Mouse (Mus musculus) cerebellum, adult 2 months (tissue): Measurements from ENCODE around the gene Tbc1d1. TPM values are rescaled to one million over a fixed set of nuclear protein-coding genes. Genes with fewer than 3 reads are reported as not detected.

ENCODE experiments used
- DNase-seq, 2 experiments: peaks; one replicate each; pipeline ENCODE4 v3.0.0; 2021
- H3K27ac ChIP-seq: fragments of 200-500 bp; 2 replicates; pipeline ENCODE4 v1.5.1; 2012; ENCODE audit warnings: low read length, control low read depth, inconsistent platforms; ENCODE audit not compliant: insufficient read depth
- H3K27me3 ChIP-seq: fragments of 200-500 bp; 2 replicates; pipeline ENCODE4 v1.6.1; 2012; ENCODE audit warnings: inconsistent platforms, mild to moderate bottlenecking, low read length, moderate library complexity; ENCODE audit not compliant: control insufficient read depth, insufficient read depth
- H3K4me1 ChIP-seq: fragments of 200-500 bp; 2 replicates; pipeline ENCODE4 v1.6.1; 2011; ENCODE audit warnings: low read length; ENCODE audit not compliant: control insufficient read depth, insufficient read depth
- H3K4me3 ChIP-seq: fragments of 200-500 bp; replicated peaks from 2 replicates; pipeline ENCODE3; 2011; ENCODE audit warnings: mild to moderate bottlenecking, low read depth, low read length, control low read depth; ENCODE audit not compliant: insufficient read depth
- CTCF ChIP-seq: fragments of 200-500 bp; IDR thresholded peaks from 2 replicates; pipeline ENCODE4 v1.5.1; 2011; ENCODE audit warnings: low read depth, mild to moderate bottlenecking, control low read depth, low read length, moderate library complexity, borderline replicate concordance; ENCODE audit not compliant: insufficient read depth
- POLR2A ChIP-seq: fragments of 200-500 bp; IDR thresholded peaks from 2 replicates; pipeline ENCODE4 v1.6.1; 2011; ENCODE audit warnings: low read length, control low read depth, borderline replicate concordance; ENCODE audit not compliant: insufficient read depth
- WGBS: fragments of 180-500 bp; shearing (Covaris S2); methylation state at CpG from one replicate; pipeline ENCODE4 v1.1.7; 2018; 5-methylcytosine and 5-hydroxymethylcytosine counted together
- polyA plus RNA-seq: library from polyadenylated mRNA; depleted of rRNA; stranded (reverse); fragments of >200 nt; gene quantifications from 2 replicates; pipeline ENCODE4 v1.2.3, GENCODE M21; 2012

The Tbc1d1 gene
- polyA plus RNA-seq, 1 experiment: 17.7 TPM

DNA sequence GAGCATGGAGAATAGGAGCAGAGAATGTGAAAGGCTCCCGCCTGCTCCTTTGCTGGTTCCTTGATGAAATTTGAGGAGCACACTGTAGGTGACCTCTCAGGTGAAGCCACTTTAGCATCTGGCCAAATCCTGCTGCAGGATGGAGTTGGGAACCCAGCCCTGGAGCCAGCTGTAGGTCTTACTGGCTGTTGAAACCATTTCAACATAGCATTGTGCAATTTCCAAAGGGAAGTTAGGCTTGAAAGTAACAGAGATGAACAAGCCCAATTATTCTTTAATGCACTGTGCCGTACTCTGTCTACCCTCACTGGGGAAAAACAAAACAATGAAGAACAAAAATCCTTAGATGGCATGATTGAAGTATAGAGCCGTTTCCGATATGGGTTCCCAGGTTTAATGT lies 22.2 kb upstream of the Tbc1d1 start:
- Histone ChIP-seq H3K27ac (no peak overlapping the region), H3K27me3 (no peaks in the 10 kb centered on the region), H3K4me3 (no peak overlapping the region), H3K4me1 (no peaks in the 10 kb centered on the region)
- TF ChIP-seq POLR2A: no peak
- TF ChIP-seq CTCF: no peak
- 92% methylated on average over 4 of the region's 4 CpGs for WGBS
- no peak for DNase-seq

DNA sequence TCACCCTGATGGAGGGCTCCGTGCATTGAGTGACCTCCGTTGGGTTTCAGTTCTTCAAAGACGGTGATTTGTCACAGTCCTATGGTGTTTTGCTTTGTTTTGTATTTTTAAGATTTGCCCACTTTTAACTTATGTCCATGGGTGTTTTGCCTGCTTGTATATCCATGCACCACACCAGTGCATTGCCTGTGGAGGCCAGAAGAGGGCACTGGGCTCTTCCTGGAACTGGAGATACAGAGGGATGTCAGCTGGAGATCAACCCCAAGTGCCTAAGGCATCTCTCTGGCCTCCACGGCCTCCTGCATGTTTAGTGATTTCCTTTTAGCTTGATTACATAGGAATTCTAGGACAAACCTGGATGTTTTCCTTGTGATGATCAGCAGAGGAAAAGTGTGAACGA lies 19.8 kb upstream of the Tbc1d1 start:
- H3K27me3 ChIP-seq: no peaks in the 10 kb centered on the region
- no peak overlapping the region for H3K27ac ChIP-seq
- H3K4me1 ChIP-seq: no peaks in the 10 kb centered on the region
- TF ChIP-seq CTCF (peak; percentile 28; the same call in 1 of the 2 replicates), POLR2A (no peak)
- 77% methylated on average over 5 of the region's 5 CpGs for WGBS
- no peak for DNase-seq
- H3K4me3 ChIP-seq: no peak overlapping the region

DNA sequence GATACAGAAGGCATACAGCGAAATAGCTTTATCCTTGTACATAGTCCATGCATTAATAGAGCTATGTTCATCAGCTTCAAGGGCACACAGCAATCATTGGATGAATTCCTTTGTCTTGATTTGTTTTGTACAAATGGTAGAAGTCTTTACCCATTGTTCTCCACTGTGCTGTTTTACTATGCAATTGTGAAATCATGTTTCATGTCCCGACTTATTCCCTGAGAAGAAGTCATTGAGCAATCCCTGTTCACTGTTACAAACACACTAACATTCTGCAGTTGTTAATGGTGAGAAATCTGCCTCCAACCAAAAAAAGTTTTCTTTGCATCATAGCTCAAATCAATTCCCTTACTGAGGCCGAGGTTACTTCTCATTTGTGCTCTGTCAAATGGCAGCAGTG lies 15.9 kb upstream of the Tbc1d1 start:
- peaks cover 10% of the 10 kb centered on the region for H3K4me1 ChIP-seq
- no peak overlapping the region for H3K27ac ChIP-seq
- DNase-seq: no peak
- 93% methylated on average over 3 of the region's 3 CpGs for WGBS
- H3K4me3 ChIP-seq: no peak overlapping the region
- no peak for TF ChIP-seq CTCF
- TF ChIP-seq POLR2A: no peak
- no peaks in the 10 kb centered on the region for H3K27me3 ChIP-seq

DNA sequence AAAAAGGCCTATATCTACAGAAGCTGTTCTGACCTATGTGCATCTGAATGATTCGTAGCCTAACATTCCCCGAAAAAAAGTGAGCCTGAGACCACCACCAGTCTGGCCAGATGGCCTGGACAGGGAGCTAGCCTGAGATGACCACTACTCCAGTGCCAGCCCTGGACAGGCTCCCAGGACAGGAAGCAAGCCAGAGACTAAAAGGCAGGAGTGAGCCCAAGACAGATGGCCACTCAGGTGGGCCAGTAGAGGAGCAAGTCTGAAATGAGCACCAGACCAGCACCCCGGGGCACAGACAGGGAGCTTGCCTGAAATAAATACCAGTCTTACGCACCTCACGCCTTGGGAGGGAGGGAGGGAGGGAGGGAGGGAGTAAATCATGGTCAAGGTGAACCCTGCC lies 11.8 kb upstream of the Tbc1d1 start:
- H3K4me1 ChIP-seq: peaks cover 22% of the 10 kb centered on the region
- no peak overlapping the region for H3K27ac ChIP-seq
- DNase-seq: peak; percentile 84 to 90
- no peak overlapping the region for H3K4me3 ChIP-seq
- 5% methylated on average over 5 of the region's 5 CpGs for WGBS
- H3K27me3 ChIP-seq: no peaks in the 10 kb centered on the region
- no peak for TF ChIP-seq CTCF
- no peak for TF ChIP-seq POLR2A

- DNase-seq: no peak
- H3K27ac ChIP-seq: no peak overlapping the region
- TF ChIP-seq CTCF: no peak
- no peak for TF ChIP-seq POLR2A
- H3K27me3 ChIP-seq: no peaks in the 10 kb centered on the region; the same call in 1 of the 2 replicates
- 91% methylated on average over 10 of the region's 10 CpGs for WGBS
- H3K4me3 ChIP-seq: no peak overlapping the region
- peaks cover 22% of the 10 kb centered on the region for H3K4me1 ChIP-seq
Measured at GRCm38 (mm10) chr5:64146384-64147005, 9.6 kb upstream of the Tbc1d1 start.

DNA sequence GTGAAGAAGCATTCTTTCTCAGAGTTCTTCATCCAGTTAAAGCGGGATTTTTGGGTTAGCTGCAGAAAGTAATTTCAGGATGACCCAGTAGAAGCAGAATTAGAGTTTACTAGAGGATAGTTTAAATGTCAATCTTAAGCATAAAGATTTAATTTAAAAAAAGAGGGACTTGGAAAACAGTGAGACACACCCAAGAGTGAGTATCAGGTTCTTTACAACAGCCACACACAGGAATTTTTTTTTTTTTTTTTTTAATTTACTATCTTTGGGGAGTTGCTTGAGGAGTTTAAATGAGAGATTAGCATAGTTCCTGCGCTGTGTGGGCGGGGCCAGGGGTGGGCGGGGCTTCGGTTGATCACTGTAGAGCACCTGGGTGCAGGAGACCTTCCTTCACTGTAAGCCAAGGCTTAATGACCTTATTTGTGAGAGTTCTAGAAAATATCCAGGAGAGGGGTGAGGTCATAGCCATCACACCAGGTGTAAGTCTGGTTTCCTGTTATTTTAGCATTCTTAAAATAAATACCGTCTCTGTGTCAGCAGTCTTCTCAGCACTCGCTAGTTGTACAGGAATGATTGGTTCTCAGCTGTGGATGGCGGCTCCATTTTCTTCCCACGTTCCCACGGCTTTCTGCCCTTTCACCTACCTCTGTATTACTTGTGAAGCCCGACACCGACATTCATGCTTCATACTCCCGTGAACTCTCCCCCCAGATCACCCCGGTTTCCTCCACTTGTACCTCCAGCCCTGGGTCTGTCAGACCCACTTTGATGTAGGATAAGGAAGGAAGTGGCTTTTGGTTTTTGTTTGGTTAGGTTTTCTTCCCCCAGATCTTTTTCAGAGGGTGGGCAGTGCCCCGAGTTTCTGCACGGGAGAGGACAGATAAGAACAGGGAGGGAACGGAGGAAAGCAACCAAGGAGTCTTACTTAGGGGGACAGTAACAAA lies 6.6 kb upstream of the Tbc1d1 start:
- Histone ChIP-seq H3K27me3 (no peaks in the 10 kb centered on the region; the same call in 1 of the 2 replicates), H3K4me1 (peaks cover 14% of the 10 kb centered on the region), H3K27ac (no peak overlapping the region), H3K4me3 (no peak overlapping the region)
- 52% methylated on average over 17 of the region's 17 CpGs for WGBS
- TF ChIP-seq POLR2A: no peak
- TF ChIP-seq CTCF: no peak
- DNase-seq: no peak

- no peaks in the 10 kb centered on the region; the same call in 1 of the 2 replicates for H3K27me3 ChIP-seq
- WGBS: 98% methylated on average over 1 of the region's 1 CpGs
- no peak overlapping the region for H3K27ac ChIP-seq
- H3K4me1 ChIP-seq: no peaks in the 10 kb centered on the region
- TF ChIP-seq CTCF (no peak), POLR2A (no peak)
- no peak overlapping the region for H3K4me3 ChIP-seq
- no peak for DNase-seq
Measured at GRCm38 (mm10) chr5:64153319-64153718, 2.8 kb upstream of the Tbc1d1 start.
